Mouse (Mus musculus) cerebellum, postnatal 36 days (tissue): ENCODE measurements around the gene Actl6a.
"Not testable (repeated sequence)": the region's sequence is repeated elsewhere in the genome, so short reads cannot be mapped to it uniquely, and the experiment has no call there.

Experiments
- DNase-seq, 2 experiments: peaks; one replicate each; pipeline ENCODE4 v3.0.0; 2021 to 2022; ENCODE audit warnings: mixed read lengths in 2 of 2

The Actl6a gene

GRCm38 (mm10) chr3:32705647-32706348, at the start of gene Actl6a:
Actl6a (plus strand) TSS chr3:32706298.
- DNase-seq, result not testable (repeated sequence)

GRCm38 (mm10) chr3:32656398-32656994, 49.6 kb upstream of the Actl6a start:
- DNase-seq, result no peak

DNA sequence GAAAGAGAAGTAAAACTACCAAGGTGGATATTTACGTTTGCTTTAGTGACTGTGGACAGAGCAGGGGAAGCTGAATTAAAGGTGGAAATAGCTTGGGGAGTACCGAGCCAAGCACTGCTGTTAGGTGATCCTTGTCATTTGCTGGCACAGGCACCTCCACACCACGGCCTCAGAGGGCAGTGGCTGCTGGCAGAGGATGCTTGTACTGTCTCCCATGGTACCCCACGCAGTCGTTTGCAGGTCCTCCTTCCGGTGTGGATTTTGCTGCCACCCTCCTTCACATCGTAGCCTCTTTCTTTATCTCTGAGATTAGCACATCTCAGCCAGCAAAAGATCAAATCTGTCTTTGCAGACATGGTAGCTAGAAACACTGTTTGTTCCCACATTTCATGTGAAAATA, 47.7 kb upstream of the Actl6a start:
- DNase-seq, result no peak

DNA sequence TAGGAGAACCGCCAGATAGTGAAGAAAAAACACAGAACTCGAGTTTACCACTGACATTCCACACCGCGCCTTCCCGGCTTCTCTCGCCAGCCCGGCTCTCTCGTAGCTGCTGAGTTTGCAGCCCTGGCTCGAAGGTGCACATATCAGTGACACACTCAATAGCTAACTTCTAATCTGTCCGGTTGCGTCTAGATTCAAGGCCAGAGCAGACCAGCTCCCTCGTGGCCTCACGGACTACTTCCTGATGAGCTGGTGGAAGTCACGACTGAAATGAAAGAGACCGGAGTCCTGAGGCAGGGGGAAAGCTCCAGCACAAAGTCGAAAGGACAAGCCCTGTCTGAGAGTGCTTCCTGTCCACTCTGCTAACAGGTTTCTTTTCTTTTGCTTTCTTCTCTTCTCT, 47.3 kb upstream of the Actl6a start:
- no peak for DNase-seq

DNA sequence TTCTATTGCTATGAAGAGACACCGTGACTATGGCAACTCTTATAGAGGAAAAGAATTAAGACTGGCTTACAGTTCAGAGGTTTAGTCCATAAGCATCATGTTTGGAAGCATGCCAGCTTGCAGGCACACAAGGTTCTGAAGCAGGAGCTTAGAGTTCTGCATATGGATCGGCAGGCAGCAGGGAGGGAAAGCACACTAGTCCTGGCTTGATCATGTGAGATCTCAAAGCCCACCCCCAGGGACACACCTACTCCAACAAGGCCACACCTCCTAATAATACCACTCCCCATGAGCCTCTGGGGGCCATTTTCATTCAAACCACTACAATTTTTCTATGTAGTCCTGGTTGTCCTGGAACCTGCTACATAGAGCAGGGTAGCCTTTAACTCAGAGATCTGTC, 46.6 kb upstream of the Actl6a start:
- DNase-seq, result no peak

- no peak for DNase-seq
Observed at GRCm38 (mm10) chr3:32660276-32660675, 45.8 kb upstream of the Actl6a start.

GRCm38 (mm10) chr3:32660831-32661555, 45.1 kb upstream of the Actl6a start:
- no peak for DNase-seq

DNA sequence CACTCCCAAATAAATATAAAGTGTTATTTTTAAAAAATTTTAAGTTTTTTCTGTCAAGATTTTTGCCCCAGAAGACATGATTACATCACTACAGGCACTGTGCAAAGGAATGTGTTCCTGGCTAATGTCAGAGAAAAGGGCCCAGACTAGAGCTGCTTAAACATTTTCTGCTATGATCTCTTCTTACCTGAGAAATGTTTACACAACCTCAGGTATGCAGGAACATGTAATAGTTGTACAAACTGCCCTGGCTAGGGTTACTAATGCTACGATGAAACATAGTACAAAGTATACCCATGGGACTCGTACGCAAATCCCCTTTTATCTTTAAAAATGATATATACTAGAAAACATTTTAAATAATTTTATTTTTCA, 44.6 kb upstream of the Actl6a start:
- no peak for DNase-seq

GRCm38 (mm10) chr3:32668256-32668959, 37.7 kb upstream of the Actl6a start:
- DNase-seq, result no peak

GRCm38 (mm10) chr3:32669211-32669610, 36.9 kb upstream of the Actl6a start:
- no peak for DNase-seq

- DNase-seq, result no peak
Observed at GRCm38 (mm10) chr3:32670196-32670595, 35.9 kb upstream of the Actl6a start.

DNA sequence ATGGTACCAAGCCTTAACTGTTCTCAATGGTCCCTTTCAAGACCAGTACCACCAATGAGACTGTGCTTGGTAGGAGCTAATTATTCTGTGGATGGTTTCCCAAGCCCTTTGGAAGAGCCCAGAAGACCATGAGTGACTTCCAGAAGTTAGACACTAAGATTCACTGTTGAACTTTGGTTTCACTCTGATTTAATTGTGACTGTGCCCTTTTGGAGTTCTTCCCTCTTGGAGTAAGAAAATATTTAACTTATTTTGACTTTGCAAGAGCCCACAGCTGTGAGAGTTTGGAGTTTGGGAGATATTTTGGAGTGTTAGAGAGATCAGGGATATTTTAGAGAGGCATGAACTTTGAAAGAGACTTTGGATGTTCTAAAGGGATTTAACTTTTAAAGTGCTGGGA, 32.9 kb upstream of the Actl6a start:
- DNase-seq, result no peak

DNA sequence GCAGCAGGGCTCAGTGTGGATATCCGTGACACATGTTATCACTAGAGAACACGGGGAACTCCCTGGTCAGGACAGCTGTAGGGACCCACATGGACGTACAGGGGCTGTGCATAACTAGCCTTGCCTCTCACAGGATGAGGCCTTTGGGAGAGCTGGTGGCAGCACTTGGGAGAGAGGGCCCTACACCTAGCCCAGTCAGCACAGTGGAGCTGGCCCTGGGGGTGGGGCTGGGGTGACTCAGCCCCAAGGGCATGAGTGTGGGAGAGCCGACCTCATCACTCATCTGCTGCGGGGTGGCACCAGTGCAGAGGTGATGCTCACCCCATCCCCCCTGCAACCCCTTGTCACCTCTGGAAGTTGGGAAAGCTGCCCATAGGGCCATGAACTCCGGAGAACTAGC, 29.7 kb upstream of the Actl6a start:
- no peak for DNase-seq

DNA sequence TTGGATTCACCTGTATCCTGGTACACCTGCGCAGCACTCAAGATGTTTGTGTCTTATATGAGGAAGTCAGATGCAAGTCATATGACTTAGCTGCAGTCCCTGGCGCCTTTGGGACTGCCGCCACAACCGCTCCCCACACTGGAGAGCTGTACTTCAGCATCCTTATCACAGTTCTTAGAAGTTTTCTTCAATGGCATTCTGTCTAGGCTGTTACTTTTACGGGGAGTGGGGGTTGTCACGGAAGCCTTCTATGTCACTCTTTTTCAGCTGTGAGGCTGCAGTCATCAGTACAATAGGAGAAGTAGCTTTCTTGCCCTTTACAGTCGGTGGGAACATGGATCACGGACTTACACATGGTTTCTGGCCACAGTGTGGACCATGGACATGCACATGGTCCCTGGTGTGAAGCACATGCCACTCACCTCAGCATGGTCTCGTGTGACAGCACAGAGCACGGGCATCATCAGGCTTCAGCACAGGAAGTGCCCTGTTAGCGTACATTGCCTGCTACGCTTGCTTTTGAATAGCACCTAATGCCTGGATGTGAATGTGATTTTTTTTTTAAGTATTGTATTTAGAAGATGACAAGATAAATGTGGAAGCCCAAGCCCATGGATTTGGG, 23.1 kb upstream of the Actl6a start:
- DNase-seq, result no peak

- DNase-seq, result no peak
Observed at GRCm38 (mm10) chr3:32684631-32685030, 21.5 kb upstream of the Actl6a start.

- DNase-seq, result no peak
Observed at GRCm38 (mm10) chr3:32686537-32686936, 19.6 kb upstream of the Actl6a start.

DNA sequence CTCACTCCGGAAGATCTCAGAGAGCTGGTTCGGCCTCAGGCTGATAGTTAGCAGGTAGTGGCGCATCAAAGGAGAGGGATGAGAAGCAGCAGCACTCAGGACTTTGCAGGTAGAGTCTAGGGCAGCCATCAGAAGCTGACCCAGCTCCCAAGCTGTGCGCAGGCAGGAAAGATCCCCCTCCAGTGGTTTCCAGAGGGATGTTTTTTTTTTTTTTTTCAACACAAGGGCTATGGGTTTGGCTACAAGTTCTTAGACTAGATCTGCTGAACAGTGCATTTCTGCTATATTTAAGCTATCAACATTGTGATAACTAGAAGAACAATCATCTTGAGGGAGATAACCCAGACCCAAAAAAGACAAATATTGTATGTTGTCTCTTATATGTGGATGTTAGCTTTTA, 18.9 kb upstream of the Actl6a start:
- DNase-seq, result no peak

GRCm38 (mm10) chr3:32689567-32689999, 16.5 kb upstream of the Actl6a start:
- no peak for DNase-seq

- DNase-seq, result no peak
Observed at GRCm38 (mm10) chr3:32690008-32690407, 16.1 kb upstream of the Actl6a start.

DNA sequence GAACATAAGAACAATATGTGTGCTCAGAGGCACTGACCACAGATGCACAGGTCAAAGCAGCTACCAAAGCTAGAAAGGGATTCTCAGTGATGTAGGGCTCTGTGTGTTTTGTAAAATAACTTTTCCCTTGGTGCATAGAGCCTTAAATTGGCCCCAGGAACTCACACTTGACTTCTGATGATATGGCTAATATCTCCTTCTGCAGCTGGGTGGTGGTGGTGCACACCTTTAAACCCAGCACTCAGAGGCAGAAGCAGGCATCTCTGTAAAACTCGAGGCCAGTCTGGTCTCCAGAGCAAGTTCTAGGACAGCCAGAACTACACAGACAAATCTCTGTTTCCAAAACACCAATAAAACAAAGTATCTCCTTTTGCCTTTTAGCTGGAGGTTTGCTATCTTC, 15.2 kb upstream of the Actl6a start:
- no peak for DNase-seq

- DNase-seq, result no peak
Observed at GRCm38 (mm10) chr3:32691841-32692240, 14.3 kb upstream of the Actl6a start.

GRCm38 (mm10) chr3:32694211-32694610, 11.9 kb upstream of the Actl6a start:
- no peak for DNase-seq
